In the genomic region with DNA sequence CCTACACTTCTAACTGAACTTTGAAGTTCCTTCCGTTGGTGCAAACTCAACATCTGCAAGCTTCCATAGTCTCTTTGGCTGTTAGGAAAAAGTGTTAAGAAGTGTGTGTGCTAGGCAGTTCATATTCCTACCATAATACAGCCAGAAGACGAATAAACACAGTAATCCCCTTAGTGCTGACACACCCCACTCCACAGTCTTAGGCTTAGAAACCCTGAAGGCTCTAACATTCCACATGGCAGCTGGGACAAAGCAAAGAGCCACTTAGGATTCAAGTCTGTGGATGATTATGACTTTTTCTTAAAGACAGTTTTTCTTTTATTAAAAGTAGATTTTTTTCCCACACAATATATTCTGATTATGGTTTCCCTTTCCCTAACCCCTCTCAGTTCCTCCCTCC, we compare ENCODE assay signal across 21 mouse cellular contexts. TPM values are rescaled to one million over a fixed set of nuclear protein-coding genes. Genes with fewer than 3 reads are reported as not detected.
DNase-seq lines count a peak whose midpoint lies in the region; ATAC-seq and TF ChIP-seq lines count a peak whose summit lies in the region.
"Had no signal": no experiment of that assay in that cellular context is flagged by ENCODE, and none has a peak within 500 bp of the region (broad histone marks: within the 10 kb centered on the region; RNA-seq: fewer than 3 reads in every experiment).

No protein-coding gene starts in this region.

- H3K36me3 ChIP-seq in lung, embryonic 14.5 days (ENCODE audit: insufficient read depth) = no peaks in the 10 kb centered on the region
- no peaks in the 10 kb centered on the region for H3K36me3 ChIP-seq in midbrain, embryonic 11.5 days (ENCODE audit: control insufficient read depth, insufficient read depth, low read length)
- H3K36me3 ChIP-seq in midbrain, embryonic 10.5 days = no peaks in the 10 kb centered on the region
- H3K36me3 ChIP-seq: embryonic facial prominence, embryonic 12.5 days; embryonic facial prominence, embryonic 15.5 days; forebrain, embryonic 10.5 days; forebrain, embryonic 12.5 days had no signal

- no peaks in the 10 kb centered on the region for H3K27me3 ChIP-seq in lung, embryonic 14.5 days (ENCODE audit: insufficient read depth, low read length)
- H3K27me3 ChIP-seq in midbrain, embryonic 11.5 days (ENCODE audit: control insufficient read depth, insufficient read depth, low read length) = no peaks in the 10 kb centered on the region
- no peaks in the 10 kb centered on the region for H3K27me3 ChIP-seq in midbrain, embryonic 10.5 days (ENCODE audit: low read depth, poor library complexity, severe bottlenecking)
- H3K27me3 ChIP-seq: embryonic facial prominence, embryonic 12.5 days; embryonic facial prominence, embryonic 15.5 days; forebrain, embryonic 12.5 days had no signal

- no peak for TF ChIP-seq CTCF in lung, embryonic 14.5 days (IDR thresholded peaks at IDR 0.05; ENCODE audit: low read depth)
- TF ChIP-seq CTCF in lung, adult 2 months (IDR thresholded peaks at IDR 0.05; ENCODE audit: insufficient read depth, low read length) = no peak

- WGBS in lung, embryonic 14.5 days = 76% methylated on average over 2 of the region's 2 CpGs
- WGBS in lung, adult 2 months = 73% methylated on average over 2 of the region's 2 CpGs
- 74% methylated on average over 2 of the region's 2 CpGs for WGBS in midbrain, embryonic 11.5 days
- 80% methylated on average over 2 of the region's 2 CpGs for WGBS in midbrain, embryonic 10.5 days

- peak; percentile 3 for DNase-seq in lung, embryonic 14.5 days
- DNase-seq in lung, adult 2 months = no peak
- peak; percentile 33 for DNase-seq in midbrain, embryonic 11.5 days (ENCODE audit: low spot score, missing footprints)
- no peak for DNase-seq in midbrain, embryonic 10.5 days (ENCODE audit: low spot score)
- DNase-seq: adrenal gland, adult 2 months; adrenal gland, postnatal 10 days; adrenal gland, postnatal 25 days; cerebellum, adult 11 months; cerebellum, adult 18-20 months; cerebellum, adult 8-10 months; cerebellum, adult 9-11 months; cerebellum, postnatal 14 days; cerebellum, postnatal 36 days; embryo, embryonic 11 days had no signal

- H3K4me2 ChIP-seq in lung, embryonic 14.5 days = no peak overlapping the region
- no peak overlapping the region for H3K4me2 ChIP-seq in midbrain, embryonic 11.5 days
- H3K4me2 ChIP-seq: embryonic facial prominence, embryonic 12.5 days; embryonic facial prominence, embryonic 15.5 days; forebrain, embryonic 12.5 days had no signal

- no peaks in the 10 kb centered on the region for H3K4me1 ChIP-seq in lung, embryonic 14.5 days (ENCODE audit: insufficient read depth)
- H3K4me1 ChIP-seq in lung, adult 2 months (ENCODE audit: control insufficient read depth, insufficient read depth, low read length) = no peaks in the 10 kb centered on the region
- H3K4me1 ChIP-seq in midbrain, embryonic 11.5 days (ENCODE audit: control insufficient read depth, insufficient read depth, low read length) = no peaks in the 10 kb centered on the region
- H3K4me1 ChIP-seq in midbrain, embryonic 10.5 days = no peaks in the 10 kb centered on the region
- H3K4me1 ChIP-seq: embryonic facial prominence, embryonic 12.5 days; embryonic facial prominence, embryonic 15.5 days; forebrain, embryonic 10.5 days; forebrain, embryonic 12.5 days had no signal

- no peak overlapping the region for H3K27ac ChIP-seq in lung, embryonic 14.5 days (ENCODE audit: low read depth)
- no peak overlapping the region for H3K27ac ChIP-seq in midbrain, embryonic 11.5 days (ENCODE audit: low read depth, low read length)
- H3K27ac ChIP-seq in midbrain, embryonic 10.5 days (replicated peaks) = no peak overlapping the region
- H3K27ac ChIP-seq: embryonic facial prominence, embryonic 12.5 days; embryonic facial prominence, embryonic 15.5 days; forebrain, embryonic 10.5 days; forebrain, embryonic 12.5 days had no signal

- no peak for TF ChIP-seq POLR2A in lung, adult 2 months (IDR thresholded peaks at IDR 0.05; ENCODE audit: borderline replicate concordance, extremely low read depth, low read depth, low read length)

- no peaks in the 10 kb centered on the region for H3K9me3 ChIP-seq in lung, embryonic 14.5 days (ENCODE audit: low read depth, low read length)
- H3K9me3 ChIP-seq in midbrain, embryonic 11.5 days (ENCODE audit: control insufficient read depth, low read length) = no peaks in the 10 kb centered on the region
- H3K9me3 ChIP-seq in midbrain, embryonic 10.5 days (replicated peaks) = no peaks in the 10 kb centered on the region
- H3K9me3 ChIP-seq: embryonic facial prominence, embryonic 12.5 days; embryonic facial prominence, embryonic 15.5 days; forebrain, embryonic 10.5 days; forebrain, embryonic 12.5 days had no signal

- no peak overlapping the region for H3K4me3 ChIP-seq in lung, embryonic 14.5 days (ENCODE audit: low read depth, low read length)
- H3K4me3 ChIP-seq in lung, adult 2 months (replicated peaks; ENCODE audit: extremely low read depth, low read depth, low read length) = no peak overlapping the region
- H3K4me3 ChIP-seq in midbrain, embryonic 11.5 days (ENCODE audit: low read depth, low read length) = no peak overlapping the region
- no peak overlapping the region for H3K4me3 ChIP-seq in midbrain, embryonic 10.5 days
- H3K4me3 ChIP-seq: embryonic facial prominence, embryonic 12.5 days; embryonic facial prominence, embryonic 15.5 days; erythroblast, embryonic 14.5 days; forebrain, embryonic 10.5 days; forebrain, embryonic 12.5 days had no signal

- no peak for ATAC-seq in lung, embryonic 14.5 days (ENCODE audit: insufficient read depth)
- ATAC-seq in midbrain, embryonic 11.5 days (ENCODE audit: low FRiP score) = no peak
- ATAC-seq: forebrain, embryonic 14.5 days; forebrain, embryonic 16.5 days had no signal

- H3K9ac ChIP-seq in lung, embryonic 14.5 days = no peak overlapping the region
- no peak overlapping the region for H3K9ac ChIP-seq in midbrain, embryonic 11.5 days (ENCODE audit: low read length)
- H3K9ac ChIP-seq: embryonic facial prominence, embryonic 12.5 days; embryonic facial prominence, embryonic 15.5 days; forebrain, embryonic 12.5 days had no signal

RNA-seq across cellular contexts. Expression of gene Fars2, which starts 50.5 kb away (rescaled TPM):
- 29.3 and 34.3 TPM in 2 replicates for polyA plus RNA-seq in lung, embryonic 14.5 days (2014; fragmentation: Nextera tagmentation; extraction: Ambion mirVana)
- 25.1 and 34.9 TPM in 2 replicates for polyA plus RNA-seq in lung, adult 2 months (2012; rRNA removed)
- 27.5 and 30.5 TPM in 2 replicates for polyA plus RNA-seq in midbrain, embryonic 11.5 days (2014; fragmentation: Nextera tagmentation; extraction: Ambion mirVana)
- 25.2 and 26.4 TPM in 2 replicates for polyA plus RNA-seq in midbrain, embryonic 10.5 days (2016; fragmentation: Nextera tagmentation; extraction: Ambion mirVana)

RNA-seq across cellular contexts. Expression of gene Lyrm4, which starts 50.6 kb away (rescaled TPM):
- 25.9 and 26.2 TPM in 2 replicates for polyA plus RNA-seq in lung, embryonic 14.5 days (2014; fragmentation: Nextera tagmentation; extraction: Ambion mirVana)
- polyA plus RNA-seq in lung, adult 2 months (2012; rRNA removed) = 4.5 and 5.2 TPM in 2 replicates
- polyA plus RNA-seq in midbrain, embryonic 11.5 days (2014; fragmentation: Nextera tagmentation; extraction: Ambion mirVana) = 24.0 and 25.5 TPM in 2 replicates
- polyA plus RNA-seq in midbrain, embryonic 10.5 days (2016; fragmentation: Nextera tagmentation; extraction: Ambion mirVana) = 23.9 TPM in 2 replicates

Comparison
In these comparisons a context has a peak if more than half of its experiments do, and no peak if none do; other contexts are left out.
1. DNase-seq: peak in lung, embryonic 14.5 days (single experiment) and midbrain, embryonic 11.5 days (single experiment); none in lung, adult 2 months (single experiment) and midbrain, embryonic 10.5 days (single experiment).